Mouse (Mus musculus): ENCODE data around the gene Stau1. TPM values are rescaled to one million over a fixed set of nuclear protein-coding genes. Genes with fewer than 3 reads are reported as not detected.
"Not testable (repeated sequence)": the region's sequence is repeated elsewhere in the genome, so short reads cannot be mapped to it uniquely, and the experiment has no call there.

Gene Stau1
- polyA plus RNA-seq, 1 experiment from 2014 or later: 87.9 TPM

GRCm38 (mm10) chr2:167007565-167007964 lies 11.5 kb upstream of the Stau1 start:
- DNase-seq (ENCODE audit: extremely low spot score, low spot score): not testable (repeated sequence)

GRCm38 (mm10) chr2:167007001-167007491 lies 10.9 kb upstream of the Stau1 start:
- H3K4me3 ChIP-seq: no peak overlapping the region
- no peaks in the 10 kb centered on the region for H3K4me1 ChIP-seq
- no peak for DNase-seq (ENCODE audit: extremely low spot score, low spot score)
- WGBS: 75% methylated on average over 13 of the region's 13 CpGs
- no peaks in the 10 kb centered on the region for H3K27me3 ChIP-seq (ENCODE audit: poor library complexity, severe bottlenecking)
- no peak overlapping the region for H3K27ac ChIP-seq
- no peaks in the 10 kb centered on the region for H3K36me3 ChIP-seq (replicated peaks)
- H3K9me3 ChIP-seq: no peaks in the 10 kb centered on the region

More at GRCm38 (mm10) chr2:167007565-167007964, 11.5 kb upstream of the Stau1 start:
- not testable (repeated sequence) for H3K9me3 ChIP-seq; H3K4me1 ChIP-seq; H3K27ac ChIP-seq; H3K36me3 ChIP-seq (replicated peaks); H3K27me3 ChIP-seq (ENCODE audit: poor library complexity, severe bottlenecking); H3K4me3 ChIP-seq
- 86% methylated on average over 4 of the region's 4 CpGs for WGBS

DNA sequence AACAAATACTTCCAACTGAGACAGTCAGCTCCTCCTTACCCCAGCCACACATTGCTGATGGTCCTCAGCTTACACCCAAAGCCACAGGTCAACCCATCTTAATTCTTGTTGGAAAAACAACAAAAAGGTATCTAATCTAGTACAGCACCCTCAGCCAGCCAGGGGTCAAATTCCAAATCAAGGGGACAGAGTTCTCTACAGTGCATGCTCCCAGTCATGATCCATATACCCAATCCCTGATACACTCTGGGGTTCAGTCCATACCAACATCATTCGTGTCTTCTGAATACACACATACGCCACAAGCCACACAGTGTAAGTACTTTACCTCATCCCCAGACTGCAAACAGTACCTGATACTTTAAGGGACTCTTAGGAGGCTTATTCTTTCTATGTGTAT lies 10.3 kb upstream of the Stau1 start:
- Histone ChIP-seq H3K4me3 (no peak overlapping the region), H3K4me1 (no peaks in the 10 kb centered on the region), H3K27me3 (ENCODE audit: poor library complexity, severe bottlenecking) (no peaks in the 10 kb centered on the region), H3K27ac (no peak overlapping the region), H3K36me3 (replicated peaks) (no peaks in the 10 kb centered on the region), H3K9me3 (no peaks in the 10 kb centered on the region)
- DNase-seq (ENCODE audit: extremely low spot score, low spot score): no peak
- 92% methylated on average over 2 of the region's 2 CpGs for WGBS

GRCm38 (mm10) chr2:167004099-167004854 lies 8.2 kb upstream of the Stau1 start:
- DNase-seq (ENCODE audit: extremely low spot score, low spot score): peak; percentile 34
- WGBS: 51% methylated on average over 8 of the region's 8 CpGs
- H3K27me3 ChIP-seq (ENCODE audit: poor library complexity, severe bottlenecking): no peaks in the 10 kb centered on the region
- no peaks in the 10 kb centered on the region for H3K36me3 ChIP-seq (replicated peaks)
- no peaks in the 10 kb centered on the region for H3K4me1 ChIP-seq
- no peaks in the 10 kb centered on the region for H3K9me3 ChIP-seq
- H3K4me3 ChIP-seq: no peak overlapping the region
- no peak overlapping the region for H3K27ac ChIP-seq

- Histone ChIP-seq H3K27ac (no peak overlapping the region), H3K4me3 (no peak overlapping the region), H3K27me3 (ENCODE audit: poor library complexity, severe bottlenecking) (no peaks in the 10 kb centered on the region), H3K9me3 (no peaks in the 10 kb centered on the region), H3K4me1 (peaks cover 4% of the 10 kb centered on the region), H3K36me3 (replicated peaks) (no peaks in the 10 kb centered on the region)
- WGBS: 79% methylated on average over 9 of the region's 9 CpGs
- no peak for DNase-seq (ENCODE audit: extremely low spot score, low spot score)
Observed at GRCm38 (mm10) chr2:167001486-167001885, 5.4 kb upstream of the Stau1 start.

- DNase-seq (ENCODE audit: extremely low spot score, low spot score): no peak
- H3K36me3 ChIP-seq (replicated peaks): no peaks in the 10 kb centered on the region
- H3K4me3 ChIP-seq: peak overlapping the region; percentile 99
- peaks cover 43% of the 10 kb centered on the region for H3K4me1 ChIP-seq
- H3K9me3 ChIP-seq: no peaks in the 10 kb centered on the region
- H3K27me3 ChIP-seq (ENCODE audit: poor library complexity, severe bottlenecking): no peaks in the 10 kb centered on the region
- peak overlapping the region; percentile 96 for H3K27ac ChIP-seq
- 48% methylated on average over 8 of the region's 8 CpGs for WGBS
Observed at GRCm38 (mm10) chr2:166996533-166996894, 415 bp upstream of the Stau1 start.

DNA sequence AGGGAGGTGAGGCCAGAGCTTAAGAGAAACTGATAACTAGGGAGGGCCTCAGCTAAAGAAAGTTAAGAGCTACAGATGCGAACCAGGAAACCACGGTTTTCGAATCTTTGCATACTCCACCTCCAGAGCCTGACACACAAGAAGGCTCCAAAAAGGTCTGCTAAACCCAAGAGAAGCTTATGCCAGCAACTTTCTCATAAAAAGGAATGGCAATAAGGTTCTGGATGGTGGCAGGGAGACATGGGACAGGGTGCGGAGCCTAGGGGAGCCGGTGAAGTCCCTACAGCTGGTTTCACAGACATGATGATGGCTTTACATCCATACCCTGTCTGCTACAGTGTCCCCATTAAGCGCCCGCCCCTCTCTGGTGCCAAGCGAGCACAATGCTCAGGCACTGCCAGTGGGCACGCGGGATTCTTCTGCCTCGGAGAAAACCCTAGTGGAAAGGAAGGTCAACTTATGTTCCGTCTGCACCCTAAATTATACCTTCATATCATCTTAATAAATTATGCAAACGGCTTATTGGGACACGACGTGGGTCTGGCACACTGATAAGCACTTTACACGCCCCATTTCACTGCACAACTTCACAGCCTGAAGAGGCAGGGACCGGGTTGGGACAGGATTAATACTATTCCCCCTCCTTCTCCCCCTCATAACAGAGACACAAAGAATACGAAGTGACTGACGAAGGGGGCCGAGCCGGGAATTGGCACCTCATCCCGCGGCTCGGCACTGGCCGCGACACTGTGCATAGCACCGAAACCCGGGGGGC lies 891 bp downstream of the Stau1 start:
- 8% methylated on average over 28 of the region's 28 CpGs for WGBS
- peak; percentile 23 for DNase-seq (ENCODE audit: extremely low spot score, low spot score)
- no peaks in the 10 kb centered on the region for H3K9me3 ChIP-seq
- H3K27me3 ChIP-seq (ENCODE audit: poor library complexity, severe bottlenecking): no peaks in the 10 kb centered on the region
- H3K4me1 ChIP-seq: peaks cover 43% of the 10 kb centered on the region
- H3K36me3 ChIP-seq (replicated peaks): peaks cover 8% of the 10 kb centered on the region; the same call in 1 of the 2 replicates
- peak overlapping the region; percentile 99 for H3K4me3 ChIP-seq
- H3K27ac ChIP-seq: peak overlapping the region; percentile 96

DNA sequence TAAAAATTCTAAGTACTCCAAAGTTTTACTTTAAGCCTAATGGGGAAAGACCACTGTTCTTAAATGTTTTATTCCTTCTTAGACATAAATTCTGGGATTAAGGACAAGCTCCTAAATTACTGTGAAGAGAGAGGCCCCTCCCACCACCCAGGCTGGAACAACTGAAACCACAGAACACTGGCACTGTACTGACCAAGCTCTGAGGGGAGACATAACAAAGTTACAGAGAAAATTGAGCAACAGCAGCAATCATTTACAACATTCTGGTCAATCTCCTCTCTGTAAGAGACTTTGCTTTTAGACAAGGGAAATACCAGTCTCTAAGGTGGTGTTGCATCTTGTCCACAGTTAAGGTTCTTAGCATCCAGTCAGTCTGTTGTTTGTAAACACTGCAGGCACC lies 4.2 kb downstream of the Stau1 start:
- Histone ChIP-seq H3K4me3 (no peak overlapping the region), H3K27ac (no peak overlapping the region), H3K4me1 (peaks cover 43% of the 10 kb centered on the region), H3K27me3 (ENCODE audit: poor library complexity, severe bottlenecking) (no peaks in the 10 kb centered on the region), H3K9me3 (no peaks in the 10 kb centered on the region), H3K36me3 (replicated peaks) (peaks cover 25% of the 10 kb centered on the region)
- DNase-seq (ENCODE audit: extremely low spot score, low spot score): no peak

GRCm38 (mm10) chr2:166990861-166991260 lies 5.2 kb downstream of the Stau1 start:
- Histone ChIP-seq H3K27ac (no peak overlapping the region), H3K4me1 (peaks cover 34% of the 10 kb centered on the region), H3K27me3 (ENCODE audit: poor library complexity, severe bottlenecking) (no peaks in the 10 kb centered on the region), H3K36me3 (replicated peaks) (peaks cover 25% of the 10 kb centered on the region), H3K4me3 (no peak overlapping the region), H3K9me3 (no peaks in the 10 kb centered on the region)
- DNase-seq (ENCODE audit: extremely low spot score, low spot score): no peak
- 92% methylated on average over 7 of the region's 7 CpGs for WGBS

DNA sequence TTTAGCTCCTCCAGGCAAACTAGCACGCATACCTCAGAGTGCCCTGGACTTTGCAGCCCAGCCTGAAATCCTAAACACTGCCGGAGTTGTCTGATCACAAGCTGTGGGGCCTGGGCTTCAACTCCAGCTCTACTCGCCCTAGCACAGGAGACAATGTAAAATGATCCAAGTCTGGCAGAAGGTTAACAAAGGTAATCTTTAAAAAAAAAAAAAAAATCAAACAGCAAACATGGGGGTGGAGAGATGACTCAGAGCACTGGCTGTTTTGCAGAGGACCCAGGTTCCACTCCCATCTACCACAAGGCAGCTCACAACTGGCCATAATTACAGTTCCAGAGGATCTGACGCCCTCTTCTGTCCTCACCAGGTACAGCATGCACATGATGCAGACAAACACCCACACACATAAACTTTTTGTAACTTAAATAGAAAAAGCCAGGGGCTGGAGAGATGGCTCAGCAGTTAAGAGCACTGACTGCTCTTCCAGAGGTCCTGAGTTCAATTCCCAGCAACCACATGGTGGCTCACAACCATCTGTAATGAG lies 12.7 kb downstream of the Stau1 start:
- Histone ChIP-seq H3K27me3 (ENCODE audit: poor library complexity, severe bottlenecking) (no peaks in the 10 kb centered on the region), H3K27ac (no peak overlapping the region), H3K9me3 (0 out of 2 replicates have a peak, but pooled peaks cover 3% of the 10 kb centered on the region), H3K4me1 (no peaks in the 10 kb centered on the region), H3K4me3 (no peak overlapping the region), H3K36me3 (replicated peaks) (peaks cover 28% of the 10 kb centered on the region)
- DNase-seq (ENCODE audit: extremely low spot score, low spot score): no peak
- WGBS: 84% methylated on average over 4 of the region's 4 CpGs

GRCm38 (mm10) chr2:166980161-166980560 lies 15.9 kb downstream of the Stau1 start:
- Histone ChIP-seq H3K9me3 (0 out of 2 replicates have a peak, but pooled peaks cover 3% of the 10 kb centered on the region), H3K27me3 (ENCODE audit: poor library complexity, severe bottlenecking) (no peaks in the 10 kb centered on the region), H3K4me3 (no peak overlapping the region), H3K27ac (no peak overlapping the region), H3K36me3 (replicated peaks) (peaks cover 24% of the 10 kb centered on the region), H3K4me1 (peaks cover under 1% of the 10 kb centered on the region; the same call in 1 of the 2 replicates)
- WGBS: 95% methylated on average over 2 of the region's 2 CpGs
- no peak for DNase-seq (ENCODE audit: extremely low spot score, low spot score)

GRCm38 (mm10) chr2:166977490-166977889 lies 18.6 kb downstream of the Stau1 start:
- H3K27me3 ChIP-seq (ENCODE audit: poor library complexity, severe bottlenecking): no peaks in the 10 kb centered on the region
- 84% methylated on average over 3 of the region's 3 CpGs for WGBS
- peaks cover 5% of the 10 kb centered on the region; the same call in 1 of the 2 replicates for H3K36me3 ChIP-seq (replicated peaks)

More at GRCm38 (mm10) chr2:166977490-166977889, 18.6 kb downstream of the Stau1 start:
- Histone ChIP-seq H3K4me3 (no peak overlapping the region), H3K27ac (no peak overlapping the region), H3K4me1 (peaks cover 6% of the 10 kb centered on the region; the same call in 1 of the 2 replicates), H3K9me3 (0 out of 2 replicates have a peak, but pooled peaks cover 3% of the 10 kb centered on the region)
- no peak for DNase-seq (ENCODE audit: extremely low spot score, low spot score)
